Mouse (Mus musculus) liver, postnatal 0 days (tissue): ENCODE measurements around the gene Kif24.

ENCODE experiments used
- CTCF ChIP-seq: sonication (generic); IDR thresholded peaks from 2 replicates; pipeline ENCODE4 v1.5.1; 2016; ENCODE audit warnings: antibody characterized with exemption, low read depth
- EP300 ChIP-seq: IDR thresholded peaks from 2 replicates; pipeline ENCODE4 v1.6.1; 2016; ENCODE audit warnings: antibody characterized with exemption, low read depth, mild to moderate bottlenecking

- no peak for TF ChIP-seq CTCF
- TF ChIP-seq EP300 = no peak
Observed at GRCm38 (mm10) chr4:41477648-41478160, 13.0 kb upstream of the Kif24 start.
